9 mouse cellular contexts compared by ENCODE assay signal in the genomic region with DNA sequence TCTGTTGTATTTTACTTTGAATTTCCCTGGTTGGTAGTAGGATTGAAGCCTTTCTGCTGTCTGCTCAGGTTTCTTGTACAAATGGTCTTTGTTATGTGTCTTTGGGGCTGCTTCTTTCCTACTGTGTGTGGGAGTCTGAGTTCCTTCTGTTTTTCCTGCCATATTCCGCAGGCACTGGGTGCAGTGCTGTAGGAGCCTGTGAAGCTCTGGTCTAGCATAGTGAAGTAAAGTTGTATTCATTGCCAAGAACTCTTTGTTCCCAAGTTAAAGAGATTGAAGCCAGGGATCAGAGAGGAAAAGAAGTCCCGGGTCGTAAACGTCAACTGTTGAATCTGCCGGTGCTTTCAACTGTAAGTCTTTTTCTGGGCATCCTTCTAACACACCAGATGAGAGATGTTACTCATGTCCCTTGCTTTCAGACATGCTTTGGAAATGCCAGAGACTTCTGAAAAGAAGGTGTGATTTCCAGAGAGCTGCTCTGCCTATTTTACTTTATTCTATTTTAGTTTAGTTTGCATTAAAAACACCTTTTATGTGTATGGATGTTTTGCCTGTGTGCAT. TPM values are rescaled to one million over a fixed set of nuclear protein-coding genes. Genes with fewer than 3 reads are reported as not detected.
"Had no signal": no experiment of that assay in that cellular context is flagged by ENCODE, and none has a peak within 500 bp of the region (broad histone marks: within the 10 kb centered on the region; RNA-seq: fewer than 3 reads in every experiment).

No protein-coding gene starts in this region.

- ATAC-seq: lung, postnatal 0 days had no signal

- DNase-seq: kidney, adult 11 months; kidney, adult 9 months; kidney, postnatal 25 days; left cerebral cortex, postnatal 4 days; liver, postnatal 0 days had no signal

RNA-seq across cellular contexts. Expression of a gene that starts 16.2 kb away (rescaled TPM):
- polyA plus RNA-seq: limb, embryonic 12.5 days; liver, postnatal 0 days; lung, postnatal 0 days; macrophage; neural tube, embryonic 12.5 days had no signal
